Mouse (Mus musculus) neural tube, embryonic 14.5 days (tissue): ENCODE results near the gene Mrpl43. TPM values are rescaled to one million over a fixed set of nuclear protein-coding genes. Genes with fewer than 3 reads are reported as not detected.

Experiments
- ATAC-seq: fragments of 200-750 bp; cut with Nextera tagmentation; 2 replicates; pipeline ENCODE4 v1.8.0; 2017; ENCODE audit warnings: low read depth, mild to moderate bottlenecking, moderate TSS enrichment, moderate library complexity
- H3K27ac ChIP-seq: fragments of 300-500 bp; sonication (generic); 2 replicates; pipeline ENCODE4 v1.5.1; 2014; ENCODE audit warnings: low read depth, mild to moderate bottlenecking, control low read depth, low read length, moderate library complexity, mixed read lengths
- H3K27me3 ChIP-seq: fragments of 300-500 bp; sonication (generic); 2 replicates; pipeline ENCODE4 v1.6.1; 2014; ENCODE audit warnings: low read length; ENCODE audit not compliant: control insufficient read depth, insufficient read depth
- H3K36me3 ChIP-seq: fragments of 300-500 bp; sonication (generic); 2 replicates; pipeline ENCODE4 v1.6.1; 2014; ENCODE audit warnings: low read length, mixed read lengths; ENCODE audit not compliant: control insufficient read depth, insufficient read depth
- H3K4me1 ChIP-seq: fragments of 300-500 bp; sonication (generic); 2 replicates; pipeline ENCODE4 v1.6.1; 2014; ENCODE audit warnings: low read length; ENCODE audit not compliant: control insufficient read depth, insufficient read depth
- H3K4me2 ChIP-seq: fragments of 300-500 bp; sonication (generic); 2 replicates; pipeline ENCODE4 v1.6.1; 2014; ENCODE audit warnings: mild to moderate bottlenecking, low read depth, low read length, control low read depth
- H3K4me3 ChIP-seq: fragments of 300-500 bp; sonication (generic); 2 replicates; pipeline ENCODE4 v1.5.1; 2014; ENCODE audit warnings: low read depth, low read length, control low read depth, mixed read lengths
- H3K9ac ChIP-seq: fragments of 300-500 bp; sonication (generic); replicated peaks from 2 replicates; pipeline ENCODE4 v1.6.1; 2014; ENCODE audit warnings: low read depth, mild to moderate bottlenecking, control low read depth, low read length, mixed read lengths
- H3K9me3 ChIP-seq: fragments of 300-500 bp; sonication (generic); 2 replicates; pipeline ENCODE4 v1.6.1; 2016; ENCODE audit warnings: low read length; ENCODE audit not compliant: control insufficient read depth
- WGBS: fragments of 180-500 bp; shearing (Covaris S2); extraction: QIAGEN DNeasy Blood & Tissue Kit; methylation state at CpG from one replicate; pipeline ENCODE4 v1.1.7; 2014; 5-methylcytosine and 5-hydroxymethylcytosine counted together
- polyA plus RNA-seq: library from polyadenylated mRNA; unstranded; fragments of >200 nt; fragmentation: Nextera tagmentation; extraction: Ambion mirVana; gene quantifications from 2 replicates; pipeline ENCODE4 v1.2.1, GENCODE M21; 2014

The Mrpl43 gene
- polyA plus RNA-seq, 1 experiment from 2014 or later = 88.0 TPM

GRCm38 (mm10) chr19:45031780-45032179 lies 25.5 kb upstream of the Mrpl43 start:
- H3K9ac ChIP-seq = no peak overlapping the region
- H3K4me1 ChIP-seq = peaks cover 6% of the 10 kb centered on the region; the same call in 1 of the 2 replicates
- no peak overlapping the region for H3K4me2 ChIP-seq
- no peak overlapping the region for H3K27ac ChIP-seq
- 16% methylated on average over 4 of the region's 4 CpGs for WGBS
- no peak overlapping the region for H3K4me3 ChIP-seq
- peak; percentile 36 for ATAC-seq
- H3K27me3 ChIP-seq = no peaks in the 10 kb centered on the region
- peaks cover 8% of the 10 kb centered on the region; the same call in 1 of the 2 replicates for H3K36me3 ChIP-seq
- H3K9me3 ChIP-seq = no peaks in the 10 kb centered on the region

GRCm38 (mm10) chr19:45030746-45031693 lies 24.8 kb upstream of the Mrpl43 start:
- Histone ChIP-seq H3K27me3 (no peaks in the 10 kb centered on the region), H3K27ac (no peak overlapping the region), H3K4me1 (peaks cover 6% of the 10 kb centered on the region; the same call in 1 of the 2 replicates), H3K9me3 (no peaks in the 10 kb centered on the region), H3K36me3 (peaks cover 15% of the 10 kb centered on the region; the same call in 1 of the 2 replicates), H3K9ac (no peak overlapping the region), H3K4me2 (peak overlapping the region; percentile 22; the same call in 1 of the 2 replicates), H3K4me3 (no peak overlapping the region)
- WGBS = 34% methylated on average over 20 of the region's 20 CpGs
- ATAC-seq = peak; percentile 26; the same call in 1 of the 2 replicates

- Histone ChIP-seq H3K4me3 (no peak overlapping the region), H3K27me3 (no peaks in the 10 kb centered on the region), H3K27ac (no peak overlapping the region), H3K4me2 (no peak overlapping the region), H3K9ac (no peak overlapping the region), H3K36me3 (peaks cover 24% of the 10 kb centered on the region; the same call in 1 of the 2 replicates), H3K4me1 (peaks cover 6% of the 10 kb centered on the region; the same call in 1 of the 2 replicates), H3K9me3 (no peaks in the 10 kb centered on the region)
- 41% methylated on average over 8 of the region's 8 CpGs for WGBS
- ATAC-seq = peak; percentile 2; the same call in 1 of the 2 replicates
Observed at GRCm38 (mm10) chr19:45030111-45030510, 23.9 kb upstream of the Mrpl43 start.

- no peaks in the 10 kb centered on the region for H3K9me3 ChIP-seq
- H3K4me2 ChIP-seq = no peak overlapping the region
- H3K4me3 ChIP-seq = no peak overlapping the region
- no peak overlapping the region for H3K27ac ChIP-seq
- H3K36me3 ChIP-seq = peaks cover 28% of the 10 kb centered on the region
- no peak for ATAC-seq
- 68% methylated on average over 9 of the region's 9 CpGs for WGBS
- H3K27me3 ChIP-seq = no peaks in the 10 kb centered on the region
- H3K9ac ChIP-seq = no peak overlapping the region
- H3K4me1 ChIP-seq = peaks cover 6% of the 10 kb centered on the region; the same call in 1 of the 2 replicates
Observed at GRCm38 (mm10) chr19:45029571-45029970, 23.3 kb upstream of the Mrpl43 start.

- no peaks in the 10 kb centered on the region for H3K27me3 ChIP-seq
- no peak for ATAC-seq
- H3K27ac ChIP-seq = no peak overlapping the region
- H3K36me3 ChIP-seq = peaks cover 31% of the 10 kb centered on the region
- no peaks in the 10 kb centered on the region for H3K9me3 ChIP-seq
- no peak overlapping the region for H3K4me3 ChIP-seq
- no peak overlapping the region for H3K9ac ChIP-seq
- H3K4me2 ChIP-seq = no peak overlapping the region
- WGBS = 65% methylated on average over 19 of the region's 19 CpGs
- H3K4me1 ChIP-seq = peaks cover 6% of the 10 kb centered on the region; the same call in 1 of the 2 replicates
Observed at GRCm38 (mm10) chr19:45028746-45029145, 22.5 kb upstream of the Mrpl43 start.

- Histone ChIP-seq H3K4me1 (peaks cover 6% of the 10 kb centered on the region; the same call in 1 of the 2 replicates), H3K9me3 (no peaks in the 10 kb centered on the region), H3K4me3 (no peak overlapping the region), H3K27ac (no peak overlapping the region), H3K9ac (no peak overlapping the region), H3K4me2 (no peak overlapping the region), H3K36me3 (peaks cover 35% of the 10 kb centered on the region), H3K27me3 (no peaks in the 10 kb centered on the region)
- 78% methylated on average over 6 of the region's 6 CpGs for WGBS
- ATAC-seq = no peak
Observed at GRCm38 (mm10) chr19:45027848-45028247, 21.6 kb upstream of the Mrpl43 start.

GRCm38 (mm10) chr19:45026958-45027670 lies 20.9 kb upstream of the Mrpl43 start:
- WGBS = 71% methylated on average over 6 of the region's 6 CpGs
- no peak overlapping the region for H3K4me2 ChIP-seq
- no peaks in the 10 kb centered on the region for H3K9me3 ChIP-seq
- H3K4me3 ChIP-seq = no peak overlapping the region
- peaks cover 35% of the 10 kb centered on the region for H3K36me3 ChIP-seq
- ATAC-seq = no peak
- no peak overlapping the region for H3K9ac ChIP-seq
- no peak overlapping the region for H3K27ac ChIP-seq
- H3K4me1 ChIP-seq = peaks cover 6% of the 10 kb centered on the region; the same call in 1 of the 2 replicates
- no peaks in the 10 kb centered on the region for H3K27me3 ChIP-seq

- H3K27ac ChIP-seq = no peak overlapping the region
- H3K4me2 ChIP-seq = no peak overlapping the region
- no peaks in the 10 kb centered on the region for H3K27me3 ChIP-seq
- WGBS = 93% methylated on average over 37 of the region's 37 CpGs
- H3K9me3 ChIP-seq = no peaks in the 10 kb centered on the region
- H3K9ac ChIP-seq = no peak overlapping the region
- peaks cover 5% of the 10 kb centered on the region; the same call in 1 of the 2 replicates for H3K4me1 ChIP-seq
- H3K4me3 ChIP-seq = no peak overlapping the region
- peaks cover 35% of the 10 kb centered on the region for H3K36me3 ChIP-seq
- ATAC-seq = no peak
Observed at GRCm38 (mm10) chr19:45025937-45026568, 19.8 kb upstream of the Mrpl43 start.
